Mouse (Mus musculus): ENCODE measurements around the gene Snorc.

The Snorc gene

GRCm38 (mm10) chr1:87510845-87511244, 40.8 kb downstream of the Snorc start:
- DNase-seq = no peak

GRCm38 (mm10) chr1:87520467-87520866, 50.4 kb downstream of the Snorc start:
- no peak for DNase-seq

GRCm38 (mm10) chr1:87521523-87521922, 51.5 kb downstream of the Snorc start:
- no peak for DNase-seq

GRCm38 (mm10) chr1:87525041-87525440, 55.0 kb downstream of the Snorc start:
- no peak for DNase-seq
